Mouse (Mus musculus) hematopoietic stem cell, adult 5-6 weeks (primary cell): ENCODE measurements at regions not wholly inside any gene's neighbourhood (a gene's known extent, or its start where the extent isn't known, plus 50 kb on each side); places are given as distances from the start of the nearest gene placed in this dataset.

ENCODE experiments used
- ATAC-seq, 2 experiments: fragments of 125-278 bp in 1 of 2; replicated peaks in 1 of 2; 2 replicates each; pipeline ENCODE4 v1.8.0; 2016 to 2017; ENCODE audit warnings: inconsistent platforms in 2 of 2, mild to moderate bottlenecking in 2 of 2, moderate number of reproducible peaks in 2 of 2, low read depth in 1 of 2, moderate TSS enrichment in 1 of 2; ENCODE audit not compliant: low FRiP score in 2 of 2, poor library complexity in 2 of 2, severe bottlenecking in 2 of 2, insufficient read depth in 1 of 2, low TSS enrichment in 1 of 2

- no peak for ATAC-seq
Measured at GRCm38 (mm10) chr12:39751850-39752249, 286.0 kb downstream of the Arl4a start.

DNA sequence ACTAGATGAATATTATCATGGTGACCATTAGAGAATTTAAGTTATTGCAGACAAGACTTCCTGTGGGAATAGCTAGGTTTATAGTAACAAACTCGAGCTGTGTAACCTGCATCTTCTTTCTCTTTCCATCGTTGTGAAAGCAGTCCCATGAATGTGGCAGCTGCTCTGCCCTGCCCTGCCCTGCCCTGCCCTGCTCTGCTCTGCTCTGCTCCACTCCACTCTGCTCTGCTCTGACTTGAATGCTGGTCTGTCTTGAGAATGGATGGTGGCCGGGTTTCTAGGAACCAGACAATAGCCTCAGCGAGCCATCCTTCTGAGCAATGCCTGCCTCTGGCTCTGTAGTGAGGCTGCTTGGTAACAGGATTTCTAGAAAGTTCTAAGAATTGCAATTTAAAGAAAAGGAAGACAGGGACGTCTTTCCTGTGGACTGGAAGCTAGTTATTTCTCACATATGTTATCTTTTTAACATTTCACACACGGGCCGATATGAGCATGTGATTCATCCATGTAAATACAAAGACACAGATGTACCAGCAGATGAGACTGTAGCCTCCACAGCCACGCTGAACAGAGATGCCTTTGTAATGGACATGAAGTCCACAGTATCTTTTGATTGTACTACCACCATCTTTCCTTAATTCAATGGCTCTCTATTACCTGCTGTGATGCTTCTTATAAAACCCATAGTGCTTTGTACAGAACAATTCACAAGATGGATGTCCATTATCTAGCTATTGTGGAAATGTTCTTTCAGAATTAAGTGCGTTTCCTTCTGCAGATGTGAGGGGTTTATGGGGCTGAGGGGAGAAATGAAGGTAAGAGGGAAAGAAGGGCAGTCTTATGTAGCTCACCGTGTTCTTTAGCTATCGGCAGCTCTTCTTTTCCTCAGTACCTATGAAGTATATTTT, 295.4 kb downstream of the Arl4a start:
- ATAC-seq, result no peak

DNA sequence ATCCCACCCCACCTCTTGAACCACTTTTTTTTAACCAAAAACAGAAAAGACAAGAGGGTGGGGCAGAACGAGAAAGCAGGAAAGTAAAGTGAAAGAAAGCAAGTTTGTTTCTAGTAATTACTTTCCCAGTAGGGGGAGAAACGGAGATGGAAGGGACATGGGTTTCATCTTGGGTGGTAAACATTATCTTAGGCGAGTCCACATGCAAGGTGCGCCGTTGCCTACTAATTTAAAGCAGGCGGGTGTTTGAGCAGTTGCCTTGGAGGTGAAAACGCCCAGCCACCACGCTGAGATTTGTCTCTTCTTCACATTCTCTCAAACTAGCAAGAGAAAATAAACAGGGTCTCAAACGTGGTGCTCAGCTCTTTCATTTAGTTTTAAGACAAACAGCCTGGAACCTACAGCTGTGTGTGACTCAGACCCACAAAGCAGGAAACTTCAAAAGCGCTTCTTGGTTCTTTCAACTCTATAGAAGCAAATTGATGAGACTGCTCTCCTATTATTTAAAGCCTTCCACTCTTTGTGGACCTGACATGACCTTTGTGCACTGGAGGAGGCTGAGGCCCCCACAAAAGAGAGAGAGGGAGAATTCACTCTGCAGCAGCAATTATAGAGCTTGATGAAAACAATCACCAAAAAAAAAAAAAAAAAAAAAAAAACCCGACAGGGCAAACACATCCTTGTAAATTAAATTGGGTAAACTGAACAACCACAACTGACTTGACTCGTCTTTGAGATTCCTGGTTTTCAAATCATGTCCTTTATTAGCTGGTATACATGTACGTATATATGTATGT, 296.6 kb downstream of the Arl4a start:
- ATAC-seq, result no peak

- no peak for ATAC-seq
Measured at GRCm38 (mm10) chr12:39736966-39737365, 300.9 kb downstream of the Arl4a start.

DNA sequence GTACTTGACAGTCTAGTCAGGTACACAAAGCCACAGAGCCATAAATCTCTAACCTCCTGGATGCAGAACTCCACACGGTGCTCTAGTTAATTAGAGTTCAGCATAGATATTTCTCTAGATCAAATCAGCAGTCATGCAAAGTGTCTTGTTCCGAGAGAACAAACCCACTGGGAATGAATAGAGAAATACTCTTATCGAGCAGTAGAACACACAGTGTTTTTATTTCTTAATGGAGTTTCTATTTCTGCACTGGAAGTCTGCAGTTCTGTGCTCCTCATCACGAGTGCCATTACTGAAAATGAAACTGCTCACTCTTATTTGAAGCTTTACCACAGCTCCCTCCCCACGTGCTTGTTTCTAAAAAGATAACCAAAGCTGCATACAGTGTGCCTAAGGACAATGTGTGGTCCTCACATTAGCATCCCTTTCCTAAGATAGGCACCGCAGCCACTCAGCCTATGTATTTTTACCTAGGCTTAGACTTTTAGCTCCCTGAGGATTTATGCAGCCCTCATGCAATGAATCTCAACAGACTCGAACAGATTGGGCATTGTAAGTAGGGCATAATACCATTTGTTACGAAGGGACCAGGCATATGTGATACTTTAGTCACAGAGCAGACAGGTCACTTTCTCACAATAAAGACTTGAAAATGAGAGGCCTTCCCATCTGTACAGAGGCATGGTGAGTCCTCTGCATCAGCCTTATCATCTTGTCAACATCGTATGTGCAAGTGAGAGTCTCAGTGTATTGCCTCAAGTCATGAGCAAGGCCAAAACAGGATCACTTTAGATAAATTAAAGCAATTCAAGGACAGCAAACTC, 301.5 kb downstream of the Arl4a start:
- no peak; a peak in 1 of 4 replicates for ATAC-seq

DNA sequence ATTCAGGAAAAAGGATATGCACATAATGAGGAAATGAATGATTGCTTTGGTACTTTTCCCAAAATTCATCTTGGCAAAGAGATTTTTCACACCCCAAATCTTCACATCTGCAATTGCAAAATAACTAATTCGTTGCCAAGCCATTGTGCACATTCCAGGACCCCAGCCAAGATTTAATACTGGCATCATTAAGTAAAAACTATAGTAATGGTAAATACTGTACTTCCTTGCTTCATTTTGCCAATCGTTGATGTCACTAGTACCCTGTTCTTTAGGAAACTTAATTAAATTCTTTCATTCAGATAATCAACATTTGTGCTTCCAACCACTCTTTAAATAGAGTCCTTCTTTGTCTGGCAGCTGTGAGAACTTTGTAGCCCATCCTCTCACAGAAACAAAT, 303.6 kb downstream of the Arl4a start:
- ATAC-seq, result no peak

GRCm38 (mm10) chr12:39731177-39731576, 306.6 kb downstream of the Arl4a start:
- ATAC-seq, result no peak

DNA sequence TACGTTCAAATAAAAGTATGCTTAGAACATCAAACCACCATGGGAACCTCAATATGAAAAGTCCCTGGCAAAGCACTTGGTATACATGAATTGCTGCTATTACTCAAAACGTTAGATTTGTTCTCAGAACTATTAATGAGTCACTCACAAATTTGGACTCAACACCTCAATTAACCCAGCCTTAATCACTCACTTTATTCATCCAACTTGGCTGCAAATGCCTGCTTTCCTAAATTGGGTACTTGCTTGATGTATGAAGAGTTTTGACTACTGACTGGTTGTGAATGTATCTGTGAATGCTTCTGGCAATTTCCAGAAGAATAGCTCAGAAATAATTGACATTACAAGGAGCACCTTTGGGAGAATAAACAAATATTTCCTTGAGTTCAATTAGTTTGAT, 308.6 kb downstream of the Arl4a start:
- ATAC-seq, result no peak

DNA sequence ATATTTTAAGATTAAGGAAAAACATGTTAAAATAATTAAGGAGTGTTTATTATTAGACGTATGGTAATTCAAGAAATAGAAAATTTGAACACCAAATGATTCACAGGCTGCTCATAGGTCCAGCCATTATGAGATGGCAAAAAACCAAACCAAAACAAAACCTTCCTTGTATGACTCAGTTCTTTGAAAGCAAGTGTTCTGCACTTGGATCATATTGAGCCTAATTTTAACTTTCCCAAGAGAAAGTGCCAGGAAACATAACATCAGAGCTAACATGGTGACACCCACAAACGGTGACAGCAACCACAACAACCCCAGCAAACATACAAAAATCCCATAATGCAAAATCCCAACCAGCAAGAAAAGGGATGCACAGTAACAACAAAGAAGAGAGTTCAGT, 313.7 kb downstream of the Arl4a start:
- ATAC-seq, result no peak

GRCm38 (mm10) chr12:39715120-39715519, 322.7 kb downstream of the Arl4a start:
- ATAC-seq, result no peak

DNA sequence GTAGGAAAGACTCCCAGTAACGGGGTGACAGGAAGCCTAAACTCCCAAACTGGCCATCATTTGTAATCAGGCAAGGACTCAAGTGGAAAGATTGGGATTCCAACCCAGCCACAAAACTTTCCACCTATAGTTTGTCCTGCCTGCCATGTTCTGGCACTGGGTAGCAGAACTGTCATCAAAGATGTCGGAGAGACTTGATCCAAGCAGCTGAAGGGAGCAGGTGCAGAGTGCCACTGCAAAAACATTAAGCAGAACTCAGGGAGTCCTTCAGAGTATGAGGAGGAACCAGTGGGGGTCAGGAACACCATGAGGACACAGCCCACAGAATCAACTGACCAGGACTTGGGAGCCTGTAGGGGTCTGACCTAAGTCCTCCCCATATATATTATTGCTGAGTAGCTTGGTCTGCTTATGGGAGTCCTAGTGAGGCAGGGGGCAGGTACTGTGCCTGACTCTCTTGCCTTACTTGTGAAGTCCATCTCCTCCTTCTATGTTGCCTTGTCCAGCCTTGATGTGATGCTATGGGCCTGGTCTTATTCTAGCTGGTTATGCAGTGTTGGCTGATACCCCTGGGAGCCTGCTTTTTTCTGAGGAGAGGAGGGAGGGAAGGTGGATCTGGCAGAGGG, 323.5 kb downstream of the Arl4a start:
- ATAC-seq, result no peak

GRCm38 (mm10) chr12:39711807-39712206, 326.0 kb downstream of the Arl4a start:
- 0 out of 4 replicates have a peak, but pooled peaks of 1 of the 2 experiments have one; percentile 37 for ATAC-seq

GRCm38 (mm10) chr12:39709850-39710249, 328.0 kb downstream of the Arl4a start:
- no peak for ATAC-seq

DNA sequence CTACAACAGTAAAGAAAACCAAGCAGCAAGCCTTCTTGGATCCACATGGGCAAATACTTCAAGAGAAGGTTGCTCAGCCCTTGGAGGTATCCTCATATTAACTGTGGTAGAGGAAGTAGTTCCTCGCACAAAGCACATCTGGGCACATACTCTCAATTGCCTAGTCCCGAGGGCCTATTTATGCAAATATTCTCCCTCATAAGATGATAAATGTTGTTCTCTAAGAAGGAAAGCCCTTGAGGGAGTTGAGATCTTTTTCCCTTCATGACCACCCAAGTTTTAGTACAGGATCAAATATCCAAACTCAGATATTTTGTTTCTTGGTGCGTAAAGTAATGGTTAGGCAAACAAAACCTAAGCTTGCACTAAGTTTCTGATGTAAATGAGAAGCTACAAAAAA, 340.6 kb downstream of the Arl4a start:
- ATAC-seq, result no peak

GRCm38 (mm10) chr12:39695322-39695721, 342.5 kb downstream of the Arl4a start:
- ATAC-seq, result no peak

DNA sequence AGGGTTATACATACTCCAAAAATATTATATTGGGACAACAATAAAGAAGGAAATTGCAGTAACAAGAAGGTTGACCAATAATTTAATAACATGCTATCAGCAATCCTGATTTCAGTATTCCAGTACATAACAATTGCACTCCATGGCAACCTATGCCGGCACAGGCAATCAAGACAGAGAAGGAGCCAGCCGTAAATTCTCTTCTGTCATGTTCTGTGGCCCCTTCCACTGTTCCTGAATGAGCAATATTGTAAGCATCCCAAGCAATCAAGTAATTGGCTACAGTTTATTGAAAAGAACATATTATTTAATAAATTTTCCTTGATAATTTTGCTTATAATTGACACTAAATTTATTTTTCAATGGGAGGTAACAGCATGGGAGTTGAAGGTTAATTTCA, 345.8 kb downstream of the Arl4a start:
- ATAC-seq, result no peak

GRCm38 (mm10) chr12:39685399-39685798, 352.4 kb downstream of the Arl4a start:
- ATAC-seq, result no peak
